15 mouse cellular contexts compared by ENCODE assay signal in the genomic region with DNA sequence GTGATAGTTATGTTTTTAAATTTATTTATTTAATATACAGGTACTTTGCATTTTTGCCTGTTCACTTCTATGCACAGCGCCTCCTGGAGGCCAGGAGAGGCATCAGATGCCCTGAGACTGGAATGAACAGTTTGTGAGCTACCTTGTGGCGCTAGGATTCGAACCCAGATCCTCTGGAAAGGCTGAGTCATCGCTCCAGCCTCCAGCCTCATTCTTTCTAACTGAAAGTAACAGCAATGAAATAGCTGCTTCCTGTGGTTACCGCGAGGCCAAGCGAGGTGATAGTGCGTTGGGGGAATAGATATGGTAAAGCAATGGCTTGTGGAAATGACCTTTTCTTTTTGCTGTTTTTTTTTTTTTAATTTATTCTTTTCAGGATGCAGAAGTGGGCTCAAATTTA. TPM values are rescaled to one million over a fixed set of nuclear protein-coding genes. Genes with fewer than 3 reads are reported as not detected.
DNase-seq lines count a peak whose midpoint lies in the region; ATAC-seq and TF ChIP-seq lines count a peak whose summit lies in the region.
"Had no signal": no experiment of that assay in that cellular context is flagged by ENCODE, and none has a peak within 500 bp of the region (broad histone marks: within the 10 kb centered on the region; RNA-seq: fewer than 3 reads in every experiment).

No protein-coding gene starts in this region.

- no peaks in the 10 kb centered on the region for H3K36me3 ChIP-seq in lung, postnatal 0 days (ENCODE audit: insufficient read depth, low read length)
- H3K36me3 ChIP-seq in MEL (ENCODE audit: control insufficient read depth in 1 of 2, insufficient read depth in 2 of 2, low read length in 2 of 2): peaks cover 0 to 23% of the 10 kb centered on the region in 2 experiments; a peak in 2 of 4 replicates
- H3K36me3 ChIP-seq in kidney, embryonic 14.5 days (ENCODE audit: control insufficient read depth, insufficient read depth, low read length): no peaks in the 10 kb centered on the region
- H3K36me3 ChIP-seq: heart, embryonic 15.5 days had no signal

- no peak for DNase-seq in gastrocnemius, adult 2 months
- no peak for DNase-seq in gastrocnemius, postnatal 14 days
- no peak for DNase-seq in lung, postnatal 0 days (ENCODE audit: low spot score)
- DNase-seq in lung, postnatal 14 days: no peak
- peak; percentile 75 for DNase-seq in MEL (ENCODE audit: low read depth, low spot score)
- no peak for DNase-seq in right cerebral cortex, postnatal 4 days
- DNase-seq: cerebellum, postnatal 10 days; kidney, adult 8-10 months; thymus, postnatal 14 days had no signal

- intact Hi-C loops in gastrocnemius, adult 2 months (cut with DNase I): no loop called here
- intact Hi-C loops in gastrocnemius, postnatal 14 days (cut with DNase I; ENCODE audit: low total_unique reads): no loop called here

- no peak overlapping the region for H3K9ac ChIP-seq in lung, postnatal 0 days (replicated peaks; ENCODE audit: low read depth)
- no peak overlapping the region; the same call in 1 of the 2 replicates for H3K9ac ChIP-seq in MEL (ENCODE audit: control insufficient read depth, low read depth, low read length, poor library complexity, severe bottlenecking)
- H3K9ac ChIP-seq in kidney, embryonic 14.5 days (ENCODE audit: low read depth, low read length): no peak overlapping the region
- H3K9ac ChIP-seq: heart, embryonic 15.5 days; liver, embryonic 15.5 days had no signal

- no peaks in the 10 kb centered on the region for H3K9me3 ChIP-seq in lung, postnatal 0 days (ENCODE audit: low read length)
- H3K9me3 ChIP-seq in MEL (replicated peaks; ENCODE audit: insufficient read depth, low read length): no peaks in the 10 kb centered on the region
- no peaks in the 10 kb centered on the region for H3K9me3 ChIP-seq in kidney, embryonic 14.5 days (ENCODE audit: control insufficient read depth, low read length)
- H3K9me3 ChIP-seq: heart, embryonic 15.5 days; liver, embryonic 15.5 days had no signal

- no peak overlapping the region for H3K4me3 ChIP-seq in gastrocnemius, adult 2 months
- no peak overlapping the region for H3K4me3 ChIP-seq in lung, postnatal 0 days (ENCODE audit: low read depth, low read length)
- H3K4me3 ChIP-seq in MEL (ENCODE audit: control insufficient read depth in 1 of 2, insufficient read depth in 1 of 2, low read depth in 2 of 2, low read length in 2 of 2): no peak overlapping the region
- H3K4me3 ChIP-seq in kidney, embryonic 14.5 days (ENCODE audit: low read length): no peak overlapping the region
- H3K4me3 ChIP-seq: heart, embryonic 15.5 days; liver, embryonic 15.5 days had no signal

- TF ChIP-seq CTCF in gastrocnemius, adult 2 months (IDR thresholded peaks at IDR 0.05): peak; percentile 19; the same call in 1 of the 2 replicates
- peak; percentile 32 for TF ChIP-seq CTCF in lung, postnatal 0 days (IDR thresholded peaks at IDR 0.05)
- TF ChIP-seq CTCF in MEL (IDR thresholded peaks at IDR 0.05 in 2 of 3, conservative IDR thresholded peaks at IDR 0.05 in 1 of 3; ENCODE audit: control insufficient read depth in 1 of 3, insufficient read depth in 1 of 3, low read depth in 2 of 3, low read length in 3 of 3, poor library complexity in 1 of 3, severe bottlenecking in 1 of 3): peak; percentile 39 to 55 (median 44); a peak in 5 of 6 replicates

- H3K27me3 ChIP-seq in lung, postnatal 0 days (replicated peaks; ENCODE audit: insufficient read depth, low read length): no peaks in the 10 kb centered on the region
- H3K27me3 ChIP-seq in MEL (ENCODE audit: control insufficient read depth in 1 of 2, insufficient read depth in 2 of 2, low read length in 2 of 2): no peaks in the 10 kb centered on the region
- no peaks in the 10 kb centered on the region for H3K27me3 ChIP-seq in kidney, embryonic 14.5 days (ENCODE audit: control insufficient read depth, insufficient read depth, low read length)
- H3K27me3 ChIP-seq: heart, embryonic 15.5 days; liver, embryonic 15.5 days had no signal

- TF ChIP-seq EP300 in lung, postnatal 0 days (IDR thresholded peaks at IDR 0.05): no peak
- TF ChIP-seq EP300 in MEL (IDR thresholded peaks at IDR 0.05; ENCODE audit: low read depth in 1 of 2, low read length in 2 of 2): peak; percentile 86 to 94

- TF ChIP-seq POLR2A in MEL (IDR thresholded peaks at IDR 0.05; ENCODE audit: control insufficient read depth in 1 of 2, insufficient read depth in 1 of 2, low read depth in 1 of 2, low read length in 2 of 2, poor library complexity in 1 of 2): no peak

- TF ChIP-seq RAD21 in MEL (IDR thresholded peaks at IDR 0.05; ENCODE audit: low read depth, low read length): no peak

- H3K4me2 ChIP-seq in lung, postnatal 0 days (replicated peaks; ENCODE audit: low read depth, low read length): no peak overlapping the region
- no peak overlapping the region for H3K4me2 ChIP-seq in kidney, embryonic 14.5 days (replicated peaks; ENCODE audit: low read depth, low read length)
- H3K4me2 ChIP-seq: heart, embryonic 15.5 days; liver, embryonic 15.5 days had no signal

- ATAC-seq in lung, postnatal 0 days: no peak
- ATAC-seq in megakaryocyte, adult 5-6 weeks (ENCODE audit: poor library complexity, severe bottlenecking): peak; percentile 43
- ATAC-seq in kidney, embryonic 14.5 days (ENCODE audit: low FRiP score, low TSS enrichment): no peak

- no peaks in the 10 kb centered on the region for H3K79me2 ChIP-seq in MEL (ENCODE audit: control insufficient read depth, insufficient read depth, low read length, poor library complexity)

- no peak overlapping the region for H3K27ac ChIP-seq in gastrocnemius, adult 2 months
- no peak overlapping the region for H3K27ac ChIP-seq in lung, postnatal 0 days (ENCODE audit: low read length)
- peak overlapping the region; percentile 74 for H3K27ac ChIP-seq in MEL (ENCODE audit: control insufficient read depth, low read depth, low read length)
- H3K27ac ChIP-seq in kidney, embryonic 14.5 days (ENCODE audit: low read depth, low read length): no peak overlapping the region
- H3K27ac ChIP-seq: heart, embryonic 15.5 days; liver, embryonic 15.5 days had no signal

- 80% methylated on average over 8 of the region's 8 CpGs for WGBS in lung, postnatal 0 days
- 86% methylated on average over 8 of the region's 8 CpGs for WGBS in kidney, embryonic 14.5 days

- no peaks in the 10 kb centered on the region for H3K4me1 ChIP-seq in lung, postnatal 0 days (ENCODE audit: insufficient read depth, low read depth, low read length)
- peaks cover 12 to 29% of the 10 kb centered on the region in 2 experiments for H3K4me1 ChIP-seq in MEL (ENCODE audit: control insufficient read depth in 1 of 2, insufficient read depth in 2 of 2, low read length in 2 of 2)
- no peaks in the 10 kb centered on the region for H3K4me1 ChIP-seq in kidney, embryonic 14.5 days (ENCODE audit: control insufficient read depth, insufficient read depth, low read length)
- H3K4me1 ChIP-seq: heart, embryonic 15.5 days had no signal

TF ChIP-seq in MEL, 35 proteins besides CTCF, POLR2A, EP300 and RAD21 (continues in another document):
- TF ChIP-seq RCOR1 (IDR thresholded peaks at IDR 0.05; ENCODE audit: low read depth, low read length) (no peak; the same call in 1 of the 2 replicates), JUND (IDR thresholded peaks at IDR 0.05; ENCODE audit: low read depth, low read length) (peak; percentile 30; the same call in 1 of the 2 replicates), TAL1 (IDR thresholded peaks at IDR 0.05; ENCODE audit: low read length) (no peak), MEF2A (IDR thresholded peaks at IDR 0.05; ENCODE audit: extremely low read depth, insufficient replicate concordance, low read depth, low read length, poor library complexity, severe bottlenecking) (no peak), HCFC1 (IDR thresholded peaks at IDR 0.05; ENCODE audit: low read depth, low read length) (no peak), E2F4 (IDR thresholded peaks at IDR 0.05; ENCODE audit: borderline replicate concordance, low read depth, low read length) (no peak), BHLHE40 (IDR thresholded peaks at IDR 0.05; ENCODE audit: borderline replicate concordance, low read depth, low read length) (no peak), MXI1 (IDR thresholded peaks at IDR 0.05; ENCODE audit: low read depth, low read length) (no peak), MAZ (IDR thresholded peaks at IDR 0.05; ENCODE audit: low read depth, low read length) (no peak), TBP (IDR thresholded peaks at IDR 0.05; ENCODE audit: low read depth, low read length) (peak; percentile 46; the same call in 1 of the 2 replicates)

RNA-seq across cellular contexts. Expression of a gene that starts 30.9 kb away (rescaled TPM):
- total RNA-seq in gastrocnemius, adult 2 months (2021): 1 to 10 TPM; 4.8 to 5.9 TPM
- total RNA-seq in gastrocnemius, postnatal 14 days (2021): 1 to 10 TPM; 4.1 to 4.6 TPM
- polyA plus RNA-seq in lung, postnatal 0 days (2015; fragmentation: Nextera tagmentation; extraction: Ambion mirVana): 3.3 and 4.2 TPM in 2 replicates
- 8.2 and 8.7 TPM in 2 replicates for total RNA-seq in MEL (2012; rRNA removed)
- polyA plus RNA-seq in MEL (2012; ENCODE audit: insufficient read depth in 1 of 2, insufficient read length in 2 of 2, low read depth in 1 of 2, low replicate concordance in 2 of 2, missing spikeins in 1 of 2): 1 to 10 TPM in 1 of 2 experiments, not detected in 1; 5.6 TPM
- 4.6 and 5.4 TPM in 2 replicates for total RNA-seq in megakaryocyte, adult 5-6 weeks (2015)
- 4.6 and 4.8 TPM in 2 replicates for total RNA-seq in megakaryocyte, adult 5-6 weeks (2017)
- 2.7 and 3.1 TPM in 2 replicates for polyA plus RNA-seq in kidney, embryonic 14.5 days (2014; fragmentation: Nextera tagmentation; extraction: Ambion mirVana)

RNA-seq across cellular contexts. Expression of a gene that starts 31.4 kb away (rescaled TPM):
- total RNA-seq in gastrocnemius, adult 2 months (2021): not detected
- total RNA-seq in gastrocnemius, postnatal 14 days (2021): under 1 TPM in 1 of 2 experiments, not detected in 1; 0.13 TPM
- polyA plus RNA-seq in lung, postnatal 0 days (2015; fragmentation: Nextera tagmentation; extraction: Ambion mirVana): 0.10 TPM in 1 of 2 replicates, not detected in the other
- total RNA-seq in MEL (2012; rRNA removed): 1.2 and 1.6 TPM in 2 replicates
- polyA plus RNA-seq in MEL (2012; ENCODE audit: insufficient read depth in 1 of 2, insufficient read length in 2 of 2, low read depth in 1 of 2, low replicate concordance in 2 of 2, missing spikeins in 1 of 2): under 1 TPM in 1 of 2 experiments, not detected in 1; 0.70 TPM
- not detected in 2 replicates for total RNA-seq in megakaryocyte, adult 5-6 weeks (2015)
- not detected in 2 replicates for total RNA-seq in megakaryocyte, adult 5-6 weeks (2017)
- polyA plus RNA-seq in kidney, embryonic 14.5 days (2014; fragmentation: Nextera tagmentation; extraction: Ambion mirVana): 0.19 and 0.38 TPM in 2 replicates
- polyA plus RNA-seq: heart, embryonic 15.5 days had no signal

RNA-seq across cellular contexts. Expression of a gene that starts 44.8 kb away (rescaled TPM):
- total RNA-seq in gastrocnemius, adult 2 months (2021): under 1 TPM; 0.06 to 0.13 TPM
- under 1 TPM; 0.04 to 0.09 TPM for total RNA-seq in gastrocnemius, postnatal 14 days (2021)
- polyA plus RNA-seq in lung, postnatal 0 days (2015; fragmentation: Nextera tagmentation; extraction: Ambion mirVana): 0.06 TPM in 1 of 2 replicates, not detected in the other
- total RNA-seq in MEL (2012; rRNA removed): 0.92 and 1.5 TPM in 2 replicates
- polyA plus RNA-seq in MEL (2012; ENCODE audit: insufficient read depth in 1 of 2, insufficient read length in 2 of 2, low read depth in 1 of 2, low replicate concordance in 2 of 2, missing spikeins in 1 of 2): under 1 TPM in 1 of 2 experiments, not detected in 1; 0.86 TPM
- 0.04 and 0.07 TPM in 2 replicates for total RNA-seq in megakaryocyte, adult 5-6 weeks (2015)
- total RNA-seq in megakaryocyte, adult 5-6 weeks (2017): 0.04 and 0.08 TPM in 2 replicates
- not detected in 2 replicates for polyA plus RNA-seq in kidney, embryonic 14.5 days (2014; fragmentation: Nextera tagmentation; extraction: Ambion mirVana)
- total RNA-seq: megakaryocyte-erythroid progenitor cell, adult 5-6 weeks had no signal
- polyA plus RNA-seq: hindbrain, embryonic 11.5 days; liver, embryonic 15.5 days had no signal
